Mouse (Mus musculus) forebrain, embryonic 10.5 days (tissue): Measurements from ENCODE around the gene Hoxd10. TPM values are rescaled to one million over a fixed set of nuclear protein-coding genes. Genes with fewer than 3 reads are reported as not detected.

Experiments
- DNase-seq: peaks from one replicate; pipeline ENCODE4 v3.0.0-alpha.2; 2017; ENCODE audit warnings: low spot score; ENCODE audit errors: extremely low spot score
- H3K27ac ChIP-seq: fragments of 300-500 bp; sonication (generic); 2 replicates; pipeline ENCODE4 v1.5.1; 2016; ENCODE audit warnings: mild to moderate bottlenecking
- H3K27me3 ChIP-seq: fragments of 300-500 bp; sonication (generic); 2 replicates; pipeline ENCODE4 v1.6.1; 2016; ENCODE audit warnings: mild to moderate bottlenecking; ENCODE audit not compliant: poor library complexity, severe bottlenecking
- H3K36me3 ChIP-seq: fragments of 300-500 bp; sonication (generic); replicated peaks from 2 replicates; pipeline ENCODE4 v1.6.1; 2016; ENCODE audit warnings: mild to moderate bottlenecking, moderate library complexity
- H3K4me1 ChIP-seq: fragments of 300-500 bp; sonication (generic); 2 replicates; pipeline ENCODE4 v1.6.1; 2016
- H3K4me3 ChIP-seq: fragments of 300-500 bp; sonication (generic); 2 replicates; pipeline ENCODE4 v1.5.1; 2016; ENCODE audit warnings: mild to moderate bottlenecking, moderate library complexity
- H3K9me3 ChIP-seq: fragments of 300-500 bp; sonication (generic); 2 replicates; pipeline ENCODE4 v1.6.1; 2016; ENCODE audit warnings: mild to moderate bottlenecking, moderate library complexity
- WGBS: fragments of 180-500 bp; shearing (Covaris S2); methylation state at CpG from one replicate; pipeline ENCODE4 v1.1.7; 2016; 5-methylcytosine and 5-hydroxymethylcytosine counted together
- polyA plus RNA-seq: library from polyadenylated mRNA; unstranded; fragments of >200 nt; fragmentation: Nextera tagmentation; extraction: Ambion mirVana; gene quantifications from 2 replicates; pipeline ENCODE4 v1.2.1, GENCODE M21; 2016

Hoxd10 gene
- polyA plus RNA-seq, 1 experiment from 2014 or later: not detected

GRCm38 (mm10) chr2:74658024-74658666, 33.6 kb upstream of the Hoxd10 start:
- H3K9me3 ChIP-seq: 0 out of 2 replicates have a peak, but pooled peaks cover 4% of the 10 kb centered on the region
- DNase-seq: no peak
- peaks cover 20% of the 10 kb centered on the region for H3K4me1 ChIP-seq
- H3K27ac ChIP-seq: no peak overlapping the region
- WGBS: under 1% methylated on average over 15 of the region's 15 CpGs
- H3K36me3 ChIP-seq: no peaks in the 10 kb centered on the region
- peaks cover 100% of the 10 kb centered on the region for H3K27me3 ChIP-seq
- H3K4me3 ChIP-seq: no peak overlapping the region

GRCm38 (mm10) chr2:74658667-74659371, 32.9 kb upstream of the Hoxd10 start:
- Histone ChIP-seq H3K27me3 (peaks cover 100% of the 10 kb centered on the region), H3K36me3 (no peaks in the 10 kb centered on the region), H3K4me1 (peaks cover 20% of the 10 kb centered on the region), H3K9me3 (0 out of 2 replicates have a peak, but pooled peaks cover 4% of the 10 kb centered on the region), H3K4me3 (no peak overlapping the region), H3K27ac (no peak overlapping the region)
- WGBS: under 1% methylated on average over 47 of the region's 47 CpGs
- DNase-seq: peak; percentile 67

GRCm38 (mm10) chr2:74659507-74660005, 32.2 kb upstream of the Hoxd10 start, which contains the start of gene Evx2:
Gene Evx2 (minus strand): TSS chr2:74659557.
- Histone ChIP-seq H3K27me3 (peaks cover 100% of the 10 kb centered on the region), H3K4me1 (peaks cover 20% of the 10 kb centered on the region), H3K9me3 (0 out of 2 replicates have a peak, but pooled peaks cover 4% of the 10 kb centered on the region), H3K36me3 (no peaks in the 10 kb centered on the region), H3K4me3 (no peak within 1 kb of the TSS), H3K27ac (no peak within 1 kb of the TSS)
- WGBS: 3% methylated on average over 28 of the region's 28 CpGs
- DNase-seq: no peak

GRCm38 (mm10) chr2:74660421-74661375, 31.0 kb upstream of the Hoxd10 start:
- H3K27me3 ChIP-seq: peaks cover 100% of the 10 kb centered on the region
- H3K36me3 ChIP-seq: no peaks in the 10 kb centered on the region
- no peaks in the 10 kb centered on the region for H3K9me3 ChIP-seq
- peaks cover 16% of the 10 kb centered on the region for H3K4me1 ChIP-seq
- H3K27ac ChIP-seq: no peak overlapping the region
- H3K4me3 ChIP-seq: no peak overlapping the region
- DNase-seq: peak; percentile 48
- 2% methylated on average over 30 of the region's 30 CpGs for WGBS

- under 1% methylated on average over 14 of the region's 14 CpGs for WGBS
- H3K27ac ChIP-seq: no peak overlapping the region
- peaks cover 100% of the 10 kb centered on the region for H3K27me3 ChIP-seq
- DNase-seq: peak; percentile 75
- no peaks in the 10 kb centered on the region for H3K9me3 ChIP-seq
- H3K4me3 ChIP-seq: peak overlapping the region; percentile 25; the same call in 1 of the 2 replicates
- peaks cover 10% of the 10 kb centered on the region for H3K4me1 ChIP-seq
- no peaks in the 10 kb centered on the region for H3K36me3 ChIP-seq
Observed at GRCm38 (mm10) chr2:74661685-74662084, 30.0 kb upstream of the Hoxd10 start.

- H3K27me3 ChIP-seq: peaks cover 100% of the 10 kb centered on the region
- DNase-seq: peak; percentile 74
- WGBS: 5% methylated on average over 18 of the region's 18 CpGs
Observed at GRCm38 (mm10) chr2:74663291-74663925, 28.3 kb upstream of the Hoxd10 start.

GRCm38 (mm10) chr2:74666411-74666810, 25.3 kb upstream of the Hoxd10 start:
- no peaks in the 10 kb centered on the region for H3K36me3 ChIP-seq
- H3K9me3 ChIP-seq: no peaks in the 10 kb centered on the region
- H3K4me1 ChIP-seq: peaks cover 16% of the 10 kb centered on the region
- H3K27ac ChIP-seq: no peak overlapping the region
- 2% methylated on average over 7 of the region's 7 CpGs for WGBS
- peak; percentile 26 for DNase-seq
- H3K4me3 ChIP-seq: no peak overlapping the region
- peaks cover 100% of the 10 kb centered on the region for H3K27me3 ChIP-seq

More at GRCm38 (mm10) chr2:74663291-74663925, 28.3 kb upstream of the Hoxd10 start:
- H3K36me3 ChIP-seq: no peaks in the 10 kb centered on the region
- H3K9me3 ChIP-seq: no peaks in the 10 kb centered on the region
- H3K27ac ChIP-seq: no peak overlapping the region
- peaks cover 16% of the 10 kb centered on the region for H3K4me1 ChIP-seq
- no peak overlapping the region for H3K4me3 ChIP-seq

GRCm38 (mm10) chr2:74667191-74667841, 24.4 kb upstream of the Hoxd10 start:
- WGBS: 2% methylated on average over 36 of the region's 36 CpGs
- no peaks in the 10 kb centered on the region for H3K9me3 ChIP-seq
- no peak overlapping the region for H3K27ac ChIP-seq
- no peak overlapping the region; the same call in 1 of the 2 replicates for H3K4me3 ChIP-seq
- peaks cover 100% of the 10 kb centered on the region for H3K27me3 ChIP-seq
- H3K36me3 ChIP-seq: no peaks in the 10 kb centered on the region
- peaks cover 13% of the 10 kb centered on the region for H3K4me1 ChIP-seq
- peak; percentile 46 for DNase-seq

GRCm38 (mm10) chr2:74667842-74668357, 23.8 kb upstream of the Hoxd10 start, which contains the start of gene Hoxd13:
Gene Hoxd13 (plus strand): TSS chr2:74668310.
- no peak for DNase-seq
- peak within 1 kb of the TSS; percentile 51 for H3K4me3 ChIP-seq
- no peak within 1 kb of the TSS for H3K27ac ChIP-seq
- H3K27me3 ChIP-seq: peaks cover 100% of the 10 kb centered on the region
- no peaks in the 10 kb centered on the region for H3K36me3 ChIP-seq
- H3K9me3 ChIP-seq: no peaks in the 10 kb centered on the region
- under 1% methylated on average over 49 of the region's 51 CpGs for WGBS
- H3K4me1 ChIP-seq: peaks cover 18% of the 10 kb centered on the region

GRCm38 (mm10) chr2:74668370-74669229, 23.1 kb upstream of the Hoxd10 start:
- Histone ChIP-seq H3K4me3 (peak overlapping the region; percentile 51), H3K27me3 (peaks cover 100% of the 10 kb centered on the region), H3K36me3 (no peaks in the 10 kb centered on the region), H3K27ac (no peak overlapping the region), H3K4me1 (peaks cover 21% of the 10 kb centered on the region), H3K9me3 (no peaks in the 10 kb centered on the region)
- peak; percentile 72 for DNase-seq
- WGBS: under 1% methylated on average over 74 of the region's 74 CpGs

GRCm38 (mm10) chr2:74669230-74669578, 22.5 kb upstream of the Hoxd10 start:
- Histone ChIP-seq H3K9me3 (no peaks in the 10 kb centered on the region), H3K36me3 (no peaks in the 10 kb centered on the region), H3K4me1 (peaks cover 25% of the 10 kb centered on the region), H3K27me3 (peaks cover 100% of the 10 kb centered on the region), H3K27ac (no peak overlapping the region), H3K4me3 (no peak overlapping the region)
- DNase-seq: no peak
- 0% methylated on average over 3 of the region's 3 CpGs for WGBS
